Mouse (Mus musculus) layer of hippocampus, postnatal 14 days (tissue): ENCODE results near the gene Vrk1. TPM values are rescaled to one million over a fixed set of nuclear protein-coding genes. Genes with fewer than 3 reads are reported as not detected.

Source experiments
- DNase-seq, 2 experiments: peaks; one replicate each; pipeline ENCODE4 v3.0.0; 2021 to 2022; ENCODE audit warnings: low spot score in 2 of 2, mixed read lengths in 1 of 2
- total RNA-seq, 2 experiments: library from RNA; stranded (reverse); gene quantifications; 2 replicates each; pipeline ENCODE4 v1.2.3; 2021

Vrk1 gene
- total RNA-seq, 2 experiments from 2014 or later, result 15.6 to 15.8 TPM

DNA sequence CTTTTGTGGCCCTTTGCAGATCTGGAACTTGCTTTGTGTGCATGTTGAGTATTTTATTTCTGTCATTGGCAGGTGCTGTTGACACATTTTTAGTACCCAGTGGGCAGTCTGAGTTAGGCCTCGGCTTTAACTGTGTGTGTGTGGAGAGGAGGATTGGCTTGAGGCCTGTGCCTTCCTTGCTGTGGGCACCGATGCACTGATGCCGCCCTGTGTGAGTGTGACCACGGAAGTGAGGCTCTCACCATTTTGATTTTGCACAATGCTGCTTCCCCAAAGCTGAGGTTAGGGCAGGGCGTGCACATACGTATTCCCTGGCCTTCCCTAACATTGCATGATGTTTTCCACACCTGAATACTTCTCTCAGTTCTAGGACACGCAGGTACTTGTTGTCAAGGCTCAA, 30.2 kb downstream of the Vrk1 start:
- no peak for DNase-seq

DNA sequence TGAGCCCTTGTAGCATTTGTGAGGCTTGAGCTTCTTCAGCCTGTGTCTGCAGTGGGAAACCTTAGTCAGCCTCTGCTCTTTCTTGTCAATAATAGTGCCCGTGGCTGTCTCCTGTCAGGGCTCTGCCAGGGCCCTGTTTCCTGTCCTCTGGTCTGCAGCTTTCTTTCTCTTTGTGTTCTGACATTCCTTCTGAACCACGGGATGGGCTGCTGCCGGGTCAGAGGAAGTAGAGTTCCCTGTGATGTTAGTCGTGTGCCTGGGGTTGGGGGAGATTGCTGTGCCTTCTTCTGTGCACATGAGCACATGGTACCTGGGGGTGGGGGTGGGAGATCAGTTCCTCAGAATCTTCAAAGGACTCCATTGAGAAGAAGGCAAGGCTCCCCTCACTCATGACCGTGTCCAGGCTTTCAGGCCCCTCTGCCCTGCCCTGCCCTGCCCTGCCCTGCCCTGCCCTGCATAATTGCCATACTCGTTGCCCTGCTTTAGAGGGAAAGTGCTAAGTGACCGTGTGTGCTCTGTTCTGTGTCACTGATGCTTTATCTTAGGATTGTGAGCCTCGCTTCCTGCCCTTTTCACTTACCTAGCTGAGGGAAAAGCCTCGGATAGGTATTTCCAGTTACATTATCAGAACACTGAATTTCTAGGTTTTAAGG, 36.2 kb downstream of the Vrk1 start:
- DNase-seq, result no peak

GRCm38 (mm10) chr12:106052271-106052670, 42.2 kb downstream of the Vrk1 start:
- no peak for DNase-seq

GRCm38 (mm10) chr12:106055799-106056198, 45.8 kb downstream of the Vrk1 start:
- DNase-seq, result peak; percentile 90 to 91

- DNase-seq, result no peak
Measured at GRCm38 (mm10) chr12:106059873-106060573, 50.0 kb downstream of the Vrk1 start.

DNA sequence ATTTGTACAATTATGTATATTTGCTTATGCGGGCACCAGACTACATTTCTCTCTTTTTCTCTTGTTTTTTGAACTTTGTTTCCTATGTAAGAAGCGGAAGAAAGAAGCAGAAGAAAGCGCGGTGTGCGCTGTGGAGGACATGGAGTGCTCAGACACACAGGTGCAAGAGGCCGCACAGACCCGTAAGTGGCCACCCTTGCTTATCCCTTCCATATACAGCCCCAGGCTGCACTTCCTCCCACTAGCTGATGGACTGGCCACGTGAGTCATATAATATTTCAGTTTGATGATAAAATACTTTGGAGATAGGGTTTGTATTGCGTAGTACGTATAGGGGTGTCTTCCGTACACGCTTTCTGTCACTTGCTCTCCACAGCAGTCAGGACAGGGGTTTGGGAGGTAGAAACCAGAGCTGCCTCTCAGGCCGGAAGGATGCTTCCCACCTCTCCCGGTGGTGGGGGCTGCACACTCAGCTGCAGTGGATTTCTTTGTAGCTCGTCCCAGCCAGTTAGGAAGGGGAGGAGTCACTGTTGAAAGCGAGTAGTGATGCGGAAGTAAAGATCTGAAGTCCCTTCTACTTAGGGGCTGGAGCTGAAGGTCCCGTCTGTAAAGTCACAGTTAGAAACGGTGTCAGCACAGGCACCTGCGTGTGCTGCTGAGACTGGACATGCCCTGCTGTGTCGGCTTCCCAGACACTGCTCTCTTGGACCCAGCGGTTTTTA, 60.6 kb downstream of the Vrk1 start:
- DNase-seq, result no peak

DNA sequence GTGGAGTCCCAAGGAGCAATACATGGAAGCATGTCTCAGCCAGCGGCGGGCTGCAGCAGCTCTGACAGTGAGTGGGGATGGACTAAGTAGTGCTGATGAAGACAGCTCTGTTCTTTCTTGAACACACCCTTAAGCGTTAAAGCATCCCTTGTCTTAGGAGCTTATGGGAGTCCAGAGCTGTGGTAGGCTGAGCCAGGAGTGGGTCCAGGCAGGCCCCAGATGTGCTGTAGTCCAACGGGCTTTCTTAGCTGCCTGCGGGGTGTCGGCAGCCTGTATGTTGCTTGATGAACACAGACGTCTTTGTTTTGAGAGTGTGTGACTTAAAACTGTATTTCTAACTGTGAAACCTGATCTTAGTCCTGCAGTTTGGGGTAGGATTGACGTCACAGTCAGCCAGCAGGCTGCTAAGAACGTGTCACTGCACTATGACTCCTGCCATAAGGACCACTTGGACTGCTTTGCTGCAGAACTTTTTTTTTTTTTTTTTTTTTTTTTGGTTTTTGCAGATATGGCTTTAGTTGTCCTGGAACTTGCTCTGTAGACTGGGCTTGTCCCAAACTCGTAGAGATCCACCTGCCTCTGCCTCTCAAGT, 61.6 kb downstream of the Vrk1 start:
- no peak for DNase-seq

GRCm38 (mm10) chr12:106074371-106075155, 64.5 kb downstream of the Vrk1 start:
- no peak for DNase-seq

- DNase-seq, result no peak
Measured at GRCm38 (mm10) chr12:106076131-106076530, 66.1 kb downstream of the Vrk1 start.

DNA sequence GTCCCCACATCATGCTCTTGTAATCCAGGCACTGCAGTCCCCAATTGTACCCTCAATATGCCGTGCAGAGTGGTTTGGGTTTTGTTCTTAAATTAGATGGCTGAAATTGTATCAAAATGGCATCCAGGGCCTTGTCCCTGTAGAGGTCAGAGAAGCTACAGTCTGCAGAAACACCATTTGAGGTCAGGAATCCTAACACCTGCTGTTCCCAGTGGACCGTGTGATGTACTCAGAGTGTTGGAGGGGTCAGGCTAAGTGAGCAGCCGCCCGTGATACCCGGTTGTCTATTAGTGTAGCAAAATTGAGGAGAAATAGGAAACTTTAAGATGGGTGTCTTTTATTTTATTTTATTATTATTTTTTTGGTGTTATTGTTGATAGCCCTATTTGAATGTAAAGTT, 70.5 kb downstream of the Vrk1 start:
- DNase-seq, result no peak

- DNase-seq, result peak in 1 of 2 experiments; percentile 34
Measured at GRCm38 (mm10) chr12:106080945-106081747, 71.1 kb downstream of the Vrk1 start.

GRCm38 (mm10) chr12:106081748-106082140, 71.7 kb downstream of the Vrk1 start:
- DNase-seq, result no peak

GRCm38 (mm10) chr12:106082191-106082957, 72.3 kb downstream of the Vrk1 start:
- DNase-seq, result peak; percentile 40 to 78

DNA sequence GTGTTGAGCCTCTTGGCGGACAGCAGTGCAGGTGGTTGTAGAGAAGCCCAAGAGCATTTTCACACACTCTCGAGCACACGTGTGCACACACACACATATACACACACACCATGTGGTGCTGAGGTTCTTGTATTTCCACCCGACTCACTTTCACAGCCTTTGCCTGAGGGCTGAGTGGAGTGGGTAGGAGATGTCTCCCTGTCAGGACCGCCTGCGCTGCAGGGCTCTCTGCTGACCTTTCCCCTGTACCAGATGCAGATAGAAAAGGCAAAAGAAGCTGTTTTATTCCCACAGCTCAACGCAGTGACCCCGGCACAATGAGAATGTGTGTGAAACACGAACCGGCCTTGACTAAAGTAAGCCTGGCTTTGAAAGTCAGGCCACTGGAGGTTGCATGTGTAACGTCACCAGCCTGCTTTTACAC, 72.9 kb downstream of the Vrk1 start:
- no peak for DNase-seq

GRCm38 (mm10) chr12:106084126-106084525, 74.1 kb downstream of the Vrk1 start:
- no peak for DNase-seq

GRCm38 (mm10) chr12:106094827-106095226, 84.8 kb downstream of the Vrk1 start:
- DNase-seq, result no peak

- DNase-seq, result no peak
Measured at GRCm38 (mm10) chr12:106102003-106102402, 92.0 kb downstream of the Vrk1 start.

GRCm38 (mm10) chr12:106102726-106103643, 93.0 kb downstream of the Vrk1 start:
- no peak for DNase-seq
